Mouse (Mus musculus): ENCODE results near the gene Pdk2. TPM values are rescaled to one million over a fixed set of nuclear protein-coding genes. Genes with fewer than 3 reads are reported as not detected.
A peak's percentile ranks its signal among the peaks of the same experiment; 100 is the strongest.

Pdk2 gene
- polyA plus RNA-seq, 1 experiment from 2014 or later: 113 TPM

GRCm38 (mm10) chr11:95075197-95076040 is 34.3 kb upstream of the Pdk2 start:
- WGBS: 5% methylated on average over 19 of the region's 19 CpGs
- peak overlapping the region; percentile 63 to 78 for H3K4me3 ChIP-seq (ENCODE audit: control insufficient read depth in 1 of 2, insufficient read depth in 1 of 2, low read depth in 1 of 2, low read length in 2 of 2)
- peak overlapping the region; percentile 81 for H3K9ac ChIP-seq (ENCODE audit: low read length)
- peak overlapping the region; percentile 78 for H3K4me2 ChIP-seq (ENCODE audit: low read length)
- H3K27me3 ChIP-seq (ENCODE audit: control insufficient read depth, insufficient read depth, low read length): no peaks in the 10 kb centered on the region
- ATAC-seq (ENCODE audit: insufficient number of reproducible peaks, insufficient read depth, low FRiP score, low read depth): no peak
- H3K27ac ChIP-seq (replicated peaks in 1 of 2; ENCODE audit: control insufficient read depth in 1 of 2, insufficient read depth in 1 of 2, low read depth in 2 of 2, low read length in 2 of 2): peak overlapping the region in 1 of 2 experiments; percentile 83; a peak in 2 of 4 replicates
- H3K36me3 ChIP-seq (ENCODE audit: control insufficient read depth, insufficient read depth, low read length): no peaks in the 10 kb centered on the region
- no peaks in the 10 kb centered on the region for H3K9me3 ChIP-seq (ENCODE audit: control insufficient read depth, low read length)
- peaks cover 56 to 87% of the 10 kb centered on the region in 2 experiments for H3K4me1 ChIP-seq (ENCODE audit: control insufficient read depth in 2 of 2, insufficient read depth in 2 of 2, low read length in 2 of 2)

GRCm38 (mm10) chr11:95074694-95075093 is 33.5 kb upstream of the Pdk2 start:
- no peak for ATAC-seq (ENCODE audit: insufficient number of reproducible peaks, insufficient read depth, low FRiP score, low read depth)
- Histone ChIP-seq H3K27ac (replicated peaks in 1 of 2; ENCODE audit: control insufficient read depth in 1 of 2, insufficient read depth in 1 of 2, low read depth in 2 of 2, low read length in 2 of 2) (no peak overlapping the region), H3K4me3 (ENCODE audit: control insufficient read depth in 1 of 2, insufficient read depth in 1 of 2, low read depth in 1 of 2, low read length in 2 of 2) (peak overlapping the region in 1 of 2 experiments; percentile 63; a peak in 1 of 4 replicates), H3K4me2 (ENCODE audit: low read length) (peak overlapping the region; percentile 78), H3K36me3 (ENCODE audit: control insufficient read depth, insufficient read depth, low read length) (no peaks in the 10 kb centered on the region), H3K27me3 (ENCODE audit: control insufficient read depth, insufficient read depth, low read length) (no peaks in the 10 kb centered on the region), H3K9ac (ENCODE audit: low read length) (no peak overlapping the region), H3K4me1 (ENCODE audit: control insufficient read depth in 2 of 2, insufficient read depth in 2 of 2, low read length in 2 of 2) (peaks cover 57 to 88% of the 10 kb centered on the region in 2 experiments), H3K9me3 (ENCODE audit: control insufficient read depth, low read length) (no peaks in the 10 kb centered on the region)
- 62% methylated on average over 4 of the region's 4 CpGs for WGBS

DNA sequence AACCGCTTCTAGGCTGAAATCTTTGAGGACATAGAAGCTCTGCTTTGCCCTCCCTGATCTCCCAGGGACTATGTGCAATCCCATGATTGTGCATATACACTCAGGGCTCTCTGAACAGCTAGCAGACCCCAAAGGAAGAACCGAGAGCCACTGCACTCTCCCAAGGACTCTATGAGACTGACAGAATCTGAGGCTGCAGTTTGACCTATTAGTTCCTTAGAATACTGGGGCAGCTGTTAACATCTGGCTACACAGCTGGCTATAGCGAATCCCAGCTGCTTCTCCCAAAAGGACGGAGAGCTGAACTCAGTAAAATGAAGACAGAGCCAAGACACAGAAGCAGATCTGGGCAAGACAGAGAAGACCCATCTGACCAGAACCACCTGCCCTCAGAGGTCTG is 32.7 kb upstream of the Pdk2 start:
- WGBS: 86% methylated on average over 4 of the region's 4 CpGs
- no peak for ATAC-seq (ENCODE audit: insufficient number of reproducible peaks, insufficient read depth, low FRiP score, low read depth)

DNA sequence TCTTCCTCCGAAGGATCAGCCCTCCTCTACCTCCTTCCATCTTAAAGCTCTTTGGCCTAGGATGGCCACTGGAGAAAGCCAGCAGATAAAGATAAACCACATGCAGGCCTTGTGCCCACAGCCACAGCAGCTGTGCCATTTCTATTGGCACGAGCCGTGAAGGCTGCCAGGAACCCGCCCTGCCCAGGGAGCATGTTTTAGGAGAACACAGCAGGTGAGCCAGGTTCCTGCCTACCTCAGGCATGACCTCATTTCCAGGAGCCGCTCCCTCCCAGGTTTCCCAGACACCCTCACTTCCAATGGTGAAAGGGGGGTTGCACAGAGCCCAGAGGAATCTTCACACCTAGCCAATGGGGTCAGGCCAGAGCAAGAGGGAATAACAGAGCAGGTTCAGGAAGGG is 31.6 kb upstream of the Pdk2 start:
- 68% methylated on average over 5 of the region's 5 CpGs for WGBS

More for the DNA sequence above, 32.7 kb upstream of the Pdk2 start:
- Histone ChIP-seq H3K9ac (ENCODE audit: low read length) (no peak overlapping the region), H3K4me3 (ENCODE audit: control insufficient read depth in 1 of 2, insufficient read depth in 1 of 2, low read depth in 1 of 2, low read length in 2 of 2) (no peak overlapping the region), H3K27ac (replicated peaks in 1 of 2; ENCODE audit: control insufficient read depth in 1 of 2, insufficient read depth in 1 of 2, low read depth in 2 of 2, low read length in 2 of 2) (no peak overlapping the region), H3K4me2 (ENCODE audit: low read length) (no peak overlapping the region), H3K9me3 (ENCODE audit: control insufficient read depth, low read length) (no peaks in the 10 kb centered on the region), H3K36me3 (ENCODE audit: control insufficient read depth, insufficient read depth, low read length) (no peaks in the 10 kb centered on the region), H3K27me3 (ENCODE audit: control insufficient read depth, insufficient read depth, low read length) (no peaks in the 10 kb centered on the region), H3K4me1 (ENCODE audit: control insufficient read depth in 2 of 2, insufficient read depth in 2 of 2, low read length in 2 of 2) (peaks cover 57 to 88% of the 10 kb centered on the region in 2 experiments)

DNA sequence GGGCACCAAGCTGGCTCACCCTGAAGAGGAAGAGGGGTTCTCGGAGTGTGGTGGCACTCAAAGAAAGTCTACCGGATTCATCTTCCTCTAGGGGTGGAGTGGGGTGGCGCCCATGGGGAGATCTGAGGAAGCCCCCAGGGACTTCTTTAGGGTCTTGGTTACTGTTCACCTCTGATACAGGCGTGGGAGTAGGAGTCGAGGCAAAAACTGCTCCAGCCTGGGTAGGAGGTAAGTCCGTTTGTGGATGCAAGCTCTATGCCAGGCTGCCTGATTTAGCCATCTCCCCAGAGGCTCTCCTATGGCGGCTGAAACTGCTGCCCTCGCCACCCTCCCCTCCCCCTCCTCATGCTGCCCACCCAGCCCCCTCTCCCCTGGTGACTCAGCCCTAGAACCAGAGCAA is 31.0 kb upstream of the Pdk2 start:
- peaks cover 57 to 79% of the 10 kb centered on the region in 2 experiments for H3K4me1 ChIP-seq (ENCODE audit: control insufficient read depth in 2 of 2, insufficient read depth in 2 of 2, low read length in 2 of 2)
- peak overlapping the region; percentile 19 for H3K4me2 ChIP-seq (ENCODE audit: low read length)
- peak overlapping the region; percentile 23; the same call in 1 of the 2 replicates for H3K9ac ChIP-seq (ENCODE audit: low read length)
- ATAC-seq (ENCODE audit: insufficient number of reproducible peaks, insufficient read depth, low FRiP score, low read depth): no peak
- no peaks in the 10 kb centered on the region for H3K9me3 ChIP-seq (ENCODE audit: control insufficient read depth, low read length)
- 72% methylated on average over 8 of the region's 8 CpGs for WGBS
- H3K27ac ChIP-seq (replicated peaks in 1 of 2; ENCODE audit: control insufficient read depth in 1 of 2, insufficient read depth in 1 of 2, low read depth in 2 of 2, low read length in 2 of 2): peak overlapping the region; percentile 24 to 70
- no peaks in the 10 kb centered on the region for H3K36me3 ChIP-seq (ENCODE audit: control insufficient read depth, insufficient read depth, low read length)
- H3K4me3 ChIP-seq (ENCODE audit: control insufficient read depth in 1 of 2, insufficient read depth in 1 of 2, low read depth in 1 of 2, low read length in 2 of 2): no peak overlapping the region
- no peaks in the 10 kb centered on the region for H3K27me3 ChIP-seq (ENCODE audit: control insufficient read depth, insufficient read depth, low read length)

More for the DNA sequence above, 31.6 kb upstream of the Pdk2 start:
- H3K4me2 ChIP-seq (ENCODE audit: low read length): no peak overlapping the region
- ATAC-seq (ENCODE audit: insufficient number of reproducible peaks, insufficient read depth, low FRiP score, low read depth): no peak
- peak overlapping the region in 1 of 2 experiments; percentile 56; a peak in 1 of 4 replicates for H3K27ac ChIP-seq (replicated peaks in 1 of 2; ENCODE audit: control insufficient read depth in 1 of 2, insufficient read depth in 1 of 2, low read depth in 2 of 2, low read length in 2 of 2)
- H3K4me1 ChIP-seq (ENCODE audit: control insufficient read depth in 2 of 2, insufficient read depth in 2 of 2, low read length in 2 of 2): peaks cover 57 to 85% of the 10 kb centered on the region in 2 experiments
- no peaks in the 10 kb centered on the region for H3K36me3 ChIP-seq (ENCODE audit: control insufficient read depth, insufficient read depth, low read length)
- H3K9ac ChIP-seq (ENCODE audit: low read length): no peak overlapping the region
- H3K27me3 ChIP-seq (ENCODE audit: control insufficient read depth, insufficient read depth, low read length): no peaks in the 10 kb centered on the region
- H3K9me3 ChIP-seq (ENCODE audit: control insufficient read depth, low read length): no peaks in the 10 kb centered on the region
- no peak overlapping the region for H3K4me3 ChIP-seq (ENCODE audit: control insufficient read depth in 1 of 2, insufficient read depth in 1 of 2, low read depth in 1 of 2, low read length in 2 of 2)

GRCm38 (mm10) chr11:95071266-95071665 is 30.1 kb upstream of the Pdk2 start:
- H3K4me1 ChIP-seq (ENCODE audit: control insufficient read depth in 2 of 2, insufficient read depth in 2 of 2, low read length in 2 of 2): peaks cover 57 to 76% of the 10 kb centered on the region in 2 experiments
- peak overlapping the region; percentile 90 to 91 for H3K27ac ChIP-seq (replicated peaks in 1 of 2; ENCODE audit: control insufficient read depth in 1 of 2, insufficient read depth in 1 of 2, low read depth in 2 of 2, low read length in 2 of 2)
- WGBS: 16% methylated on average over 7 of the region's 7 CpGs
- H3K36me3 ChIP-seq (ENCODE audit: control insufficient read depth, insufficient read depth, low read length): no peaks in the 10 kb centered on the region
- peak; percentile 78 for ATAC-seq (ENCODE audit: insufficient number of reproducible peaks, insufficient read depth, low FRiP score, low read depth)
- H3K9me3 ChIP-seq (ENCODE audit: control insufficient read depth, low read length): no peaks in the 10 kb centered on the region
- H3K4me3 ChIP-seq (ENCODE audit: control insufficient read depth in 1 of 2, insufficient read depth in 1 of 2, low read depth in 1 of 2, low read length in 2 of 2): no peak overlapping the region
- H3K9ac ChIP-seq (ENCODE audit: low read length): no peak overlapping the region
- H3K4me2 ChIP-seq (ENCODE audit: low read length): peak overlapping the region; percentile 48
- no peaks in the 10 kb centered on the region for H3K27me3 ChIP-seq (ENCODE audit: control insufficient read depth, insufficient read depth, low read length)

DNA sequence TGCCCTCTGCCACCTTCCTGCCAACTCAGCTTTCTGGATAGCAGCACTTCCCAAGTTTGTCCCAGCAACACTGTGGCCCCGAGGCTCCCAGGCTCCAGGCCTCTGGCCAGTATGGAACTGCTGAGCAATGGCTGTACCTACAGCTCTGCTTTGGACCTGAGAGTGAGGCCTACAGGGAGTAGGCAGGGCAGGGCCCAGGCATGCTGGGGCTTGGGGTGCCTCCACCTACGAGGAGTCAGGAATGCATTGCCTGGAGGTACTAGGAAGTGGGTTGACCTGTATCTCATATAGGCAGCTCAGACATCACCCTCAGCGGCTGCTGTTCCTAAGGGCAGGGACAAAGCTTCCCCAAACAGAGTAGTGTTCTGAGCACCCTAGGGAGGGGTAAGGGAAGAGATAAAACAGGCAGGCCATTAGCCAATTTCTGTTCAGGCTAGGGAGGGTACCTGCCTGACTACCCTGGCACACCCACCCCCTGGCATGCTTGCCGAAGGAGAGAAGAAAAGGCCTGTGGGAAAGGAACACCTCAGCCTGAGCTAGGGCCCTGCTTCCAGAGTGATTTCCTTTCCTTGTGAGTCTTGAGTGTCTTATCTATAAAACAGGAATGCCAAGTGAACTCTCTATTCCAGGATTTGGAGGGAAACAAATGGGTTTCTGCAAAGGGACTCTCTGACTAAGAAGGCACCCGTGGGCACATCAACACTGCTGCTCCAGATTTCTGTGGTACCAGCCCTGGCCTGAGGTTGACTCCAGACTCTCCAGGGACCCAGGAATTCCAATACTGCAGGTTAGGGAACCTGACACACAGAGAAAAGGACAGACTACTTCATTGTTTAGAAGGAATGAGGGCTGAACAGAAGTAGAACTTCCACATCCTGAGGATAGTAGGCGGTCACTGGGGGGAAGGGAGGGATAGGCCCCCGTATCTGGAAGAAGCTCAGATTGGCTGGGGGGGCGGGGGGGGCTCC is 29.3 kb upstream of the Pdk2 start:
- Histone ChIP-seq H3K36me3 (ENCODE audit: control insufficient read depth, insufficient read depth, low read length) (peaks cover 6% of the 10 kb centered on the region), H3K9me3 (ENCODE audit: control insufficient read depth, low read length) (no peaks in the 10 kb centered on the region), H3K4me2 (ENCODE audit: low read length) (peak overlapping the region; percentile 48), H3K9ac (ENCODE audit: low read length) (peak overlapping the region; percentile 50), H3K27ac (replicated peaks in 1 of 2; ENCODE audit: control insufficient read depth in 1 of 2, insufficient read depth in 1 of 2, low read depth in 2 of 2, low read length in 2 of 2) (peak overlapping the region; percentile 86 to 91), H3K27me3 (ENCODE audit: control insufficient read depth, insufficient read depth, low read length) (no peaks in the 10 kb centered on the region), H3K4me1 (ENCODE audit: control insufficient read depth in 2 of 2, insufficient read depth in 2 of 2, low read length in 2 of 2) (peaks cover 56 to 71% of the 10 kb centered on the region in 2 experiments), H3K4me3 (ENCODE audit: control insufficient read depth in 1 of 2, insufficient read depth in 1 of 2, low read depth in 1 of 2, low read length in 2 of 2) (no peak overlapping the region)
- 34% methylated on average over 8 of the region's 8 CpGs for WGBS
- ATAC-seq (ENCODE audit: insufficient number of reproducible peaks, insufficient read depth, low FRiP score, low read depth): no peak

All from heart, embryonic 14.5 days (tissue).